Mouse (Mus musculus): Measurements from ENCODE around the gene Map3k5. TPM values are rescaled to one million over a fixed set of nuclear protein-coding genes. Genes with fewer than 3 reads are reported as not detected.
A peak's percentile ranks its signal among the peaks of the same experiment; 100 is the strongest.

Gene Map3k5
- polyA plus RNA-seq, 1 experiment from 2014 or later, result 2.5 TPM

- H3K27ac ChIP-seq (replicated peaks; ENCODE audit: low read depth, low read length), result no peak overlapping the region
- WGBS, result 76% methylated on average over 6 of the region's 6 CpGs
- H3K9ac ChIP-seq (ENCODE audit: low read depth, low read length), result no peak overlapping the region
- H3K4me2 ChIP-seq (ENCODE audit: low read depth, low read length), result no peak overlapping the region
- H3K36me3 ChIP-seq (ENCODE audit: control insufficient read depth, insufficient read depth, low read length), result no peaks in the 10 kb centered on the region
- DNase-seq (ENCODE audit: low spot score), result no peak
- H3K4me1 ChIP-seq (ENCODE audit: control insufficient read depth, insufficient read depth, low read length), result peaks cover 25% of the 10 kb centered on the region
- no peaks in the 10 kb centered on the region for H3K9me3 ChIP-seq (ENCODE audit: control insufficient read depth, low read length)
- H3K4me3 ChIP-seq (ENCODE audit: low read depth, low read length), result no peak overlapping the region
- ATAC-seq (ENCODE audit: low read depth), result no peak
- H3K27me3 ChIP-seq (replicated peaks; ENCODE audit: control insufficient read depth, insufficient read depth, low read length), result no peaks in the 10 kb centered on the region; the same call in 1 of the 2 replicates
Observed at GRCm38 (mm10) chr10:19938738-19939137, 4.5 kb downstream of the Map3k5 start.

GRCm38 (mm10) chr10:19939282-19939705, 5.0 kb downstream of the Map3k5 start:
- ATAC-seq (ENCODE audit: low read depth), result no peak
- 47% methylated on average over 8 of the region's 8 CpGs for WGBS
- no peaks in the 10 kb centered on the region for H3K9me3 ChIP-seq (ENCODE audit: control insufficient read depth, low read length)
- no peak overlapping the region for H3K4me3 ChIP-seq (ENCODE audit: low read depth, low read length)
- H3K36me3 ChIP-seq (ENCODE audit: control insufficient read depth, insufficient read depth, low read length), result no peaks in the 10 kb centered on the region
- no peak overlapping the region for H3K4me2 ChIP-seq (ENCODE audit: low read depth, low read length)
- no peak overlapping the region for H3K27ac ChIP-seq (replicated peaks; ENCODE audit: low read depth, low read length)
- peaks cover 25% of the 10 kb centered on the region for H3K4me1 ChIP-seq (ENCODE audit: control insufficient read depth, insufficient read depth, low read length)
- DNase-seq (ENCODE audit: low spot score), result no peak
- no peaks in the 10 kb centered on the region; the same call in 1 of the 2 replicates for H3K27me3 ChIP-seq (replicated peaks; ENCODE audit: control insufficient read depth, insufficient read depth, low read length)
- 0 out of 2 replicates have a peak overlapping the region, but pooled peaks have one; percentile 3 for H3K9ac ChIP-seq (ENCODE audit: low read depth, low read length)

- no peaks in the 10 kb centered on the region; the same call in 1 of the 2 replicates for H3K27me3 ChIP-seq (replicated peaks; ENCODE audit: control insufficient read depth, insufficient read depth, low read length)
- no peaks in the 10 kb centered on the region for H3K9me3 ChIP-seq (ENCODE audit: control insufficient read depth, low read length)
- DNase-seq (ENCODE audit: low spot score) (no peak), ATAC-seq (ENCODE audit: low read depth) (no peak)
- no peak overlapping the region for H3K4me3 ChIP-seq (ENCODE audit: low read depth, low read length)
- H3K4me2 ChIP-seq (ENCODE audit: low read depth, low read length), result no peak overlapping the region
- no peak overlapping the region for H3K27ac ChIP-seq (replicated peaks; ENCODE audit: low read depth, low read length)
- no peak overlapping the region for H3K9ac ChIP-seq (ENCODE audit: low read depth, low read length)
- H3K4me1 ChIP-seq (ENCODE audit: control insufficient read depth, insufficient read depth, low read length), result peaks cover 25% of the 10 kb centered on the region
- H3K36me3 ChIP-seq (ENCODE audit: control insufficient read depth, insufficient read depth, low read length), result no peaks in the 10 kb centered on the region
- WGBS, result 82% methylated on average over 7 of the region's 7 CpGs
Observed at GRCm38 (mm10) chr10:19940127-19940526, 5.9 kb downstream of the Map3k5 start.

- H3K4me3 ChIP-seq (ENCODE audit: low read depth, low read length), result no peak overlapping the region
- H3K27me3 ChIP-seq (replicated peaks; ENCODE audit: control insufficient read depth, insufficient read depth, low read length), result no peaks in the 10 kb centered on the region
- no peaks in the 10 kb centered on the region for H3K36me3 ChIP-seq (ENCODE audit: control insufficient read depth, insufficient read depth, low read length)
- H3K27ac ChIP-seq (replicated peaks; ENCODE audit: low read depth, low read length), result no peak overlapping the region; the same call in 1 of the 2 replicates
- no peak overlapping the region for H3K9ac ChIP-seq (ENCODE audit: low read depth, low read length)
- H3K9me3 ChIP-seq (ENCODE audit: control insufficient read depth, low read length), result no peaks in the 10 kb centered on the region
- DNase-seq (ENCODE audit: low spot score), result no peak
- peaks cover 25% of the 10 kb centered on the region for H3K4me1 ChIP-seq (ENCODE audit: control insufficient read depth, insufficient read depth, low read length)
- ATAC-seq (ENCODE audit: low read depth), result no peak
- WGBS, result 80% methylated on average over 8 of the region's 8 CpGs
- H3K4me2 ChIP-seq (ENCODE audit: low read depth, low read length), result no peak overlapping the region
Observed at GRCm38 (mm10) chr10:19940626-19941025, 6.4 kb downstream of the Map3k5 start.

- H3K4me1 ChIP-seq (ENCODE audit: control insufficient read depth, insufficient read depth, low read length), result peaks cover 25% of the 10 kb centered on the region
- no peak overlapping the region for H3K9ac ChIP-seq (ENCODE audit: low read depth, low read length)
- H3K27ac ChIP-seq (replicated peaks; ENCODE audit: low read depth, low read length), result no peak overlapping the region; the same call in 1 of the 2 replicates
- H3K4me2 ChIP-seq (ENCODE audit: low read depth, low read length), result no peak overlapping the region
- no peaks in the 10 kb centered on the region for H3K9me3 ChIP-seq (ENCODE audit: control insufficient read depth, low read length)
- ATAC-seq (ENCODE audit: low read depth), result peak; percentile 46; the same call in 1 of the 2 replicates
- 36% methylated on average over 6 of the region's 6 CpGs for WGBS
- H3K36me3 ChIP-seq (ENCODE audit: control insufficient read depth, insufficient read depth, low read length), result no peaks in the 10 kb centered on the region
- peak; percentile 60 for DNase-seq (ENCODE audit: low spot score)
- no peaks in the 10 kb centered on the region for H3K27me3 ChIP-seq (replicated peaks; ENCODE audit: control insufficient read depth, insufficient read depth, low read length)
- H3K4me3 ChIP-seq (ENCODE audit: low read depth, low read length), result no peak overlapping the region
Observed at GRCm38 (mm10) chr10:19941063-19941462, 6.8 kb downstream of the Map3k5 start.

GRCm38 (mm10) chr10:19941914-19942313, 7.6 kb downstream of the Map3k5 start:
- Histone ChIP-seq H3K27me3 (replicated peaks; ENCODE audit: control insufficient read depth, insufficient read depth, low read length) (no peaks in the 10 kb centered on the region), H3K4me3 (ENCODE audit: low read depth, low read length) (no peak overlapping the region), H3K4me1 (ENCODE audit: control insufficient read depth, insufficient read depth, low read length) (peaks cover 23% of the 10 kb centered on the region), H3K9me3 (ENCODE audit: control insufficient read depth, low read length) (no peaks in the 10 kb centered on the region), H3K27ac (replicated peaks; ENCODE audit: low read depth, low read length) (no peak overlapping the region), H3K9ac (ENCODE audit: low read depth, low read length) (no peak overlapping the region), H3K4me2 (ENCODE audit: low read depth, low read length) (no peak overlapping the region), H3K36me3 (ENCODE audit: control insufficient read depth, insufficient read depth, low read length) (no peaks in the 10 kb centered on the region)
- 85% methylated on average over 9 of the region's 9 CpGs for WGBS
- no peak for DNase-seq (ENCODE audit: low spot score)
- no peak for ATAC-seq (ENCODE audit: low read depth)

GRCm38 (mm10) chr10:19942621-19943020, 8.3 kb downstream of the Map3k5 start:
- Histone ChIP-seq H3K27ac (replicated peaks; ENCODE audit: low read depth, low read length) (no peak overlapping the region), H3K4me1 (ENCODE audit: control insufficient read depth, insufficient read depth, low read length) (peaks cover 19% of the 10 kb centered on the region), H3K4me3 (ENCODE audit: low read depth, low read length) (no peak overlapping the region), H3K36me3 (ENCODE audit: control insufficient read depth, insufficient read depth, low read length) (no peaks in the 10 kb centered on the region), H3K4me2 (ENCODE audit: low read depth, low read length) (no peak overlapping the region), H3K9ac (ENCODE audit: low read depth, low read length) (no peak overlapping the region), H3K9me3 (ENCODE audit: control insufficient read depth, low read length) (no peaks in the 10 kb centered on the region), H3K27me3 (replicated peaks; ENCODE audit: control insufficient read depth, insufficient read depth, low read length) (no peaks in the 10 kb centered on the region)
- DNase-seq (ENCODE audit: low spot score) (no peak), ATAC-seq (ENCODE audit: low read depth) (no peak)
- 92% methylated on average over 3 of the region's 3 CpGs for WGBS

- Histone ChIP-seq H3K9me3 (ENCODE audit: control insufficient read depth, low read length) (no peaks in the 10 kb centered on the region), H3K27ac (replicated peaks; ENCODE audit: low read depth, low read length) (no peak overlapping the region), H3K4me1 (ENCODE audit: control insufficient read depth, insufficient read depth, low read length) (peaks cover 5% of the 10 kb centered on the region; the same call in 1 of the 2 replicates), H3K4me2 (ENCODE audit: low read depth, low read length) (no peak overlapping the region), H3K9ac (ENCODE audit: low read depth, low read length) (no peak overlapping the region), H3K27me3 (replicated peaks; ENCODE audit: control insufficient read depth, insufficient read depth, low read length) (no peaks in the 10 kb centered on the region), H3K4me3 (ENCODE audit: low read depth, low read length) (no peak overlapping the region), H3K36me3 (ENCODE audit: control insufficient read depth, insufficient read depth, low read length) (no peaks in the 10 kb centered on the region)
- ATAC-seq (ENCODE audit: low read depth), result no peak
- no peak for DNase-seq (ENCODE audit: low spot score)
- WGBS, result 72% methylated on average over 7 of the region's 7 CpGs
Observed at GRCm38 (mm10) chr10:19945651-19946050, 11.4 kb downstream of the Map3k5 start.

GRCm38 (mm10) chr10:19946644-19947043, 12.4 kb downstream of the Map3k5 start:
- Histone ChIP-seq H3K9ac (ENCODE audit: low read depth, low read length) (no peak overlapping the region), H3K27ac (replicated peaks; ENCODE audit: low read depth, low read length) (no peak overlapping the region), H3K27me3 (replicated peaks; ENCODE audit: control insufficient read depth, insufficient read depth, low read length) (no peaks in the 10 kb centered on the region), H3K4me1 (ENCODE audit: control insufficient read depth, insufficient read depth, low read length) (no peaks in the 10 kb centered on the region), H3K9me3 (ENCODE audit: control insufficient read depth, low read length) (no peaks in the 10 kb centered on the region), H3K4me3 (ENCODE audit: low read depth, low read length) (no peak overlapping the region), H3K4me2 (ENCODE audit: low read depth, low read length) (no peak overlapping the region), H3K36me3 (ENCODE audit: control insufficient read depth, insufficient read depth, low read length) (no peaks in the 10 kb centered on the region)
- ATAC-seq (ENCODE audit: low read depth), result no peak
- no peak for DNase-seq (ENCODE audit: low spot score)
- WGBS, result 89% methylated on average over 6 of the region's 6 CpGs
